Mouse (Mus musculus) heart, adult 2 months (tissue): ENCODE data around the gene Ubn2.

ENCODE experiments used
- CTCF ChIP-seq: fragments of 200-600 bp; IDR thresholded peaks from 2 replicates; pipeline ENCODE4 v1.8.1; 2022; ENCODE audit warnings: antibody characterized with exemption, mild to moderate bottlenecking, moderate library complexity
- POLR2A ChIP-seq: fragments of 200-500 bp; IDR thresholded peaks from 2 replicates; pipeline ENCODE4 v1.6.1; 2011; ENCODE audit warnings: mild to moderate bottlenecking, low read depth, low read length, control low read depth; ENCODE audit not compliant: insufficient read depth

- TF ChIP-seq POLR2A (peak; percentile 76), CTCF (no peak)
These were observed 116.7 kb downstream of the Ubn2 start for GRCm38 (mm10) chr6:38550250-38551061.
